Mouse (Mus musculus): ENCODE results near the gene Fahd1. TPM values are rescaled to one million over a fixed set of nuclear protein-coding genes. Genes with fewer than 3 reads are reported as not detected.

Gene Fahd1
- 115 and 132 TPM in 2 replicates for polyA plus RNA-seq (2015; fragmentation: Nextera tagmentation; extraction: Ambion mirVana)

DNA sequence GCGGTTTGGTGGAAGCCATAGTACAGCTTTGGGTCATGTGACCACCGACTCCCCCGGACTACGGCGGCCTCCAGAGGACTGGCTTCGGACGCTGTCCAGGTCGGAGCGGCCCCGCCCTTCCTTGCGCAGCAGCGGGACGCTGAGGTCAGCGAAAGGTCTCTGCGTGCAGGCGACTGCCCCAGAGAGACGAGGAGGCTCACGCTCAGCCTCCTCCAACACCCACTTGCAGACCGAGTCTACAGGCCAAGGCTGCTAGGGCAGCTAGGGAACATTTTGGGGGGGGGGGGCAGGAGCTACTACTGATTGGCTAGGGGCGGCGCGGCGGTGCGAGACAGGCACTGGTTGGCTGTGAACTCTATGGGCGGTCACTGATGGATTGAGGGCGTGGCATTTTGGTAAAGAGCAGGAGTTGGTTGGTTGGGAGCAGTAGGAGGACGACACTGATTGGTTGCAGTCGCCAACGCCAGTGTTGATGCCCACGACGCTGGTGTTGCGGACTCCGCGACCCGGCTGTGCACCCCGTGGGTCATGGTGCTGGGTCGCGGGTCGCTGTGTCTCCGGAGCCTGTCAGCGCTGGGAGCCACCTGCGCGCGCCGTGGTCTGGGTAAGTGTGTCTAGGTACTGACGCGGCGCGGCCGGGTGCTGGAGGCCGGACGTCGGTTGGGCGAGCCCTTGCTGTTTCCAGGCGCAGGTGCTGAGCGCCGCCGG is at the start of gene Fahd1:
Fahd1 (minus strand) TSS at position 300 of the 708 bp plus-strand sequence.
- Histone ChIP-seq H3K4me1 (ENCODE audit: control insufficient read depth, insufficient read depth, low read length) (peaks cover 14% of the 10 kb centered on the region), H3K9ac (ENCODE audit: low read depth, low read length) (peak within 1 kb of the TSS; percentile 92), H3K36me3 (ENCODE audit: control insufficient read depth, insufficient read depth, low read length) (peaks cover 3% of the 10 kb centered on the region; the same call in 1 of the 2 replicates), H3K27ac (ENCODE audit: low read length) (peak within 1 kb of the TSS; percentile 97), H3K4me2 (ENCODE audit: low read depth, low read length) (peak within 1 kb of the TSS; percentile 84), H3K4me3 (ENCODE audit: low read length) (peak within 1 kb of the TSS; percentile 98), H3K27me3 (replicated peaks; ENCODE audit: control insufficient read depth, insufficient read depth, low read length) (no peaks in the 10 kb centered on the region; the same call in 1 of the 2 replicates), H3K9me3 (ENCODE audit: control insufficient read depth, low read length) (no peaks in the 10 kb centered on the region)
- ATAC-seq, result peak; percentile 98
- under 1% methylated on average over 58 of the region's 58 CpGs for WGBS

DNA sequence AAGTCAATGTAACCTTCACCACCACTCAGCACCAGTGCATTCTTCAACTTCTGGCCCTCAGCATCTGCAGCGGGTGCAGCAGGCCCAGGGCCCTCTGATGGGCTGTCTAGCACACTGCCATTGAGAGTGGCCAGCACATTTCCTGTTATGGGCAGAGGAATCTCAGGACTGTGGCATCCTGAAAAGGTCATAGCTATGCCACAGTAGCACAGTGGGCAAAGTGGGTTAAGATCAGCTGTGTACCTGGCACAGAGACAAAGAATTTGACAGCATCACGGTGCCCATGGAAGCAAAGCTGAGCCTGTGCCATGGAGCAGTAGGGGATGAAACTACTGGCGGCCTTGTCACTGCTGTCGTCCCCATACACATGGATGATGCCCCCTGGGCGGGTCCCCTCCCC is 49.0 kb upstream of the Fahd1 start:
- H3K9ac ChIP-seq (ENCODE audit: low read depth, low read length), result no peak overlapping the region
- ATAC-seq, result no peak
- H3K36me3 ChIP-seq (ENCODE audit: control insufficient read depth, insufficient read depth, low read length), result peaks cover 38% of the 10 kb centered on the region
- H3K4me2 ChIP-seq (ENCODE audit: low read depth, low read length), result no peak overlapping the region
- no peaks in the 10 kb centered on the region for H3K9me3 ChIP-seq (ENCODE audit: control insufficient read depth, low read length)
- no peak overlapping the region for H3K4me3 ChIP-seq (ENCODE audit: low read length)
- H3K27me3 ChIP-seq (replicated peaks; ENCODE audit: control insufficient read depth, insufficient read depth, low read length), result no peaks in the 10 kb centered on the region
- H3K27ac ChIP-seq (ENCODE audit: low read length), result no peak overlapping the region
- peaks cover 18% of the 10 kb centered on the region for H3K4me1 ChIP-seq (ENCODE audit: control insufficient read depth, insufficient read depth, low read length)
- 83% methylated on average over 5 of the region's 5 CpGs for WGBS

GRCm38 (mm10) chr17:24898041-24898854 is 48.1 kb upstream of the Fahd1 start:
- Histone ChIP-seq H3K36me3 (ENCODE audit: control insufficient read depth, insufficient read depth, low read length) (peaks cover 36% of the 10 kb centered on the region), H3K4me1 (ENCODE audit: control insufficient read depth, insufficient read depth, low read length) (peaks cover 24% of the 10 kb centered on the region), H3K4me2 (ENCODE audit: low read depth, low read length) (no peak overlapping the region), H3K9me3 (ENCODE audit: control insufficient read depth, low read length) (no peaks in the 10 kb centered on the region), H3K9ac (ENCODE audit: low read depth, low read length) (0 out of 2 replicates have a peak overlapping the region, but pooled peaks have one; percentile 38), H3K27me3 (replicated peaks; ENCODE audit: control insufficient read depth, insufficient read depth, low read length) (no peaks in the 10 kb centered on the region), H3K4me3 (ENCODE audit: low read length) (no peak overlapping the region), H3K27ac (ENCODE audit: low read length) (no peak overlapping the region)
- WGBS, result 82% methylated on average over 4 of the region's 4 CpGs
- ATAC-seq, result no peak

DNA sequence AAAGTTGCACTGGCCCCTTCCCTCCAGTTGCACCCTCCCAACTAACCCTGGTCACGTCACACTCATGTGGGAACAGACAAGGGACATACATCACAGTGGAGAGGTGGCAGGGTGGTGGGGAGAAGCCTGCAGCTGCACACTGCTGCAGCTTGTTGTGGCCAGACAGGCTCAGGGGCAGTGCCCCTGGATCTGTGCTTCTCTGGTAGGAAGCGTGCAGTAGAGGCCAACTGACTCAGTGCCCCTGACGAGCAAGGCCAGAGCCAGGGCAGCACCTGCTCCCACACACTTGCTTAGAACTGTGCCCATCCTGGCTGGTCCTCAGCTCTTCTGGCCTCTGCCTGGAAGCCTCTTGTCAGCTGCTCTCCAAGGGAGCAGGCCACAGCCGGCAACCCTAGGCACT is 47.4 kb upstream of the Fahd1 start:
- peak overlapping the region; percentile 96 for H3K4me2 ChIP-seq (ENCODE audit: low read depth, low read length)
- no peaks in the 10 kb centered on the region for H3K27me3 ChIP-seq (replicated peaks; ENCODE audit: control insufficient read depth, insufficient read depth, low read length)
- peaks cover 24% of the 10 kb centered on the region for H3K4me1 ChIP-seq (ENCODE audit: control insufficient read depth, insufficient read depth, low read length)
- H3K9me3 ChIP-seq (ENCODE audit: control insufficient read depth, low read length), result no peaks in the 10 kb centered on the region
- H3K4me3 ChIP-seq (ENCODE audit: low read length), result no peak overlapping the region; the same call in 1 of the 2 replicates
- WGBS, result 69% methylated on average over 4 of the region's 4 CpGs
- 0 out of 2 replicates have a peak overlapping the region, but pooled peaks have one; percentile 38 for H3K9ac ChIP-seq (ENCODE audit: low read depth, low read length)
- no peak for ATAC-seq
- no peak overlapping the region for H3K27ac ChIP-seq (ENCODE audit: low read length)
- peaks cover 37% of the 10 kb centered on the region for H3K36me3 ChIP-seq (ENCODE audit: control insufficient read depth, insufficient read depth, low read length)

DNA sequence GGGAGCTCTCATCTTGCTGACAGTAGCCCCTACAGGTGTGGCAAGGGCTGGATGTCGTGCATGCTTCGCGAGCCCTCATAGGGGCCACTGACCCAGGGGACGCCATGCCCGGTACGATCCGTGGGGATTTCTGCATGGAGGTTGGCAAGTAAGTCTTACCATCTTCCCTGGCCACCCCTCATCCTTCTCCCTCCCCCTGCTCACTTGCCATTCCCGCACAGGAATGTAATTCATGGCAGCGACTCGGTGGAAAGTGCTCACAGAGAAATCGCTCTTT is 46.8 kb upstream of the Fahd1 start:
- peak overlapping the region; percentile 94; the same call in 1 of the 2 replicates for H3K27ac ChIP-seq (ENCODE audit: low read length)
- H3K4me3 ChIP-seq (ENCODE audit: low read length), result peak overlapping the region; percentile 92
- H3K4me2 ChIP-seq (ENCODE audit: low read depth, low read length), result peak overlapping the region; percentile 96
- H3K4me1 ChIP-seq (ENCODE audit: control insufficient read depth, insufficient read depth, low read length), result peaks cover 24% of the 10 kb centered on the region
- ATAC-seq, result peak; percentile 2; the same call in 1 of the 2 replicates
- no peaks in the 10 kb centered on the region for H3K27me3 ChIP-seq (replicated peaks; ENCODE audit: control insufficient read depth, insufficient read depth, low read length)
- WGBS, result 29% methylated on average over 11 of the region's 11 CpGs
- peak overlapping the region; percentile 95 for H3K9ac ChIP-seq (ENCODE audit: low read depth, low read length)
- no peaks in the 10 kb centered on the region for H3K9me3 ChIP-seq (ENCODE audit: control insufficient read depth, low read length)
- H3K36me3 ChIP-seq (ENCODE audit: control insufficient read depth, insufficient read depth, low read length), result peaks cover 40% of the 10 kb centered on the region

DNA sequence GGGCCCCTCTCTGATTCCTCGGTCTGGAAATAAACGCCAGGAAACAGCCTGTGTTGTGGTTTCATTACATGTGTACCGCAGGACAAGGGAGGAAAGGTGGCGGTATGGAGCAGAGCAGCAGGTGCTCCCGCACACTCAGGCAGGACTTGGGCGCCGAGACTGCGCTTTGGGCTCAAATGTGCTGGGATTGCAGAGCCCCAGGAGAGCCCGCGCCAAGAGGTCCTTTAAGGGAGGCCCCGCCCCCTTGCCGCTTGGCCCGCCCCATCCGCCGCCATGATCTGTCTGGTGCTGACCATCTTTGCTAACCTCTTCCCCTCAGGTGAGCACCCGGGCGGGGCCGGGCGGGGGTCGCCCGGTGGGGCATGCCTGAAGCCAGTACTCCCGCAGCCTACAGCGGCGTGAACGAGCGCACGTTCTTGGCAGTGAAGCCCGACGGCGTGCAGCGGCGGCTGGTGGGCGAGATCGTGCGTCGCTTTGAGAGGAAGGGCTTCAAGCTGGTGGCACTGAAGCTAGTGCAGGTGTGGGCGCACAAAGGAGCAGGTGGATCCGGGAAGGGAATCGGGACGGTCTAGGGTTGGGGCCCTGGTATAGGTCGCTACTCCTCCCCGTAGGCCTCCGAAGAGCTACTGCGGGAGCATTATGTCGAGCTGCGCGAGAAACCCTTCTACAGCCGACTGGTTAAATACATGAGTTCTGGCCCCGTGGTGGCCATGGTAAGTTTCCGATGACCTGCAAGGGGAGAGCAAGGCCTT is 46.3 kb upstream of the Fahd1 start, which contains the start of gene Nme3:
Nme3 (plus strand) TSS at position 260 of the 752 bp plus-strand sequence.
- Histone ChIP-seq H3K9me3 (ENCODE audit: control insufficient read depth, low read length) (no peaks in the 10 kb centered on the region), H3K27me3 (replicated peaks; ENCODE audit: control insufficient read depth, insufficient read depth, low read length) (no peaks in the 10 kb centered on the region), H3K4me1 (ENCODE audit: control insufficient read depth, insufficient read depth, low read length) (peaks cover 24% of the 10 kb centered on the region), H3K4me2 (ENCODE audit: low read depth, low read length) (peak within 1 kb of the TSS; percentile 96), H3K9ac (ENCODE audit: low read depth, low read length) (peak within 1 kb of the TSS; percentile 95), H3K4me3 (ENCODE audit: low read length) (peak within 1 kb of the TSS; percentile 92), H3K36me3 (ENCODE audit: control insufficient read depth, insufficient read depth, low read length) (peaks cover 36% of the 10 kb centered on the region), H3K27ac (ENCODE audit: low read length) (peak within 1 kb of the TSS; percentile 94)
- peak; percentile 84 for ATAC-seq
- 2% methylated on average over 50 of the region's 50 CpGs for WGBS

DNA sequence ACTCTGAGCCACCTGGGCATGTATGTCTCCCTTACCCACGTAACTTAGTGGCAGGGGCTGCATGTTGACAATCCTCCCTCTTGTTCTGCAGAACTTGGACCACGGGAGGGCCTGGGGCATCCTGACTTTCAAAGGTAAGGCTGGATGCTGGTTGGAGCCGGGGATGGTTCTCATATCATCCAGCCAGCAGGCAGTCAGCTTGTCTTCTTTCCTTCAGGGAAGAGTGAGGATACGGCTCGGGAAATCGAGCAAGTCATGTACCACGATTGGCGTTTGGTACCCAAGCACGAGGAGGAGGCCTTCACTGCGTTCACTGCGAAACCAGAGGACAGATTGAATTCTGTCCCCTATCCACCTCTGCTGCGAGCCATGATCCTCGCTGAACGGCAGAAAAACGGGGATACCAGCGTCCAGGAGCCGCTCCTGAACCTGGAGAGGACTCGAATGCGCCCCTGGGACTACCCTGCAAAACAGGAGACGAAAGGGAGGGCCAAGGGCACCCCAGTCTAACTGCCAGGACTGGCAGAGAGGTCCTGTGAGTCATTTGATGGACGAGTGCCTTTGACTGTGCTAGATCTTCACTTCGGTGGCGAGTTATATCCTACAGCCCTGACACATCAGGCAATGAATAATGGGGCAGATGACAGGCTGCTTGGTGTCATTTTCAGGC is 45.5 kb upstream of the Fahd1 start:
- ATAC-seq, result 0 out of 2 replicates have a peak, but pooled peaks have one; percentile 6
- Histone ChIP-seq H3K27me3 (replicated peaks; ENCODE audit: control insufficient read depth, insufficient read depth, low read length) (no peaks in the 10 kb centered on the region), H3K4me2 (ENCODE audit: low read depth, low read length) (peak overlapping the region; percentile 96), H3K9me3 (ENCODE audit: control insufficient read depth, low read length) (no peaks in the 10 kb centered on the region), H3K27ac (ENCODE audit: low read length) (peak overlapping the region; percentile 94), H3K9ac (ENCODE audit: low read depth, low read length) (peak overlapping the region; percentile 95), H3K4me1 (ENCODE audit: control insufficient read depth, insufficient read depth, low read length) (peaks cover 24% of the 10 kb centered on the region), H3K36me3 (ENCODE audit: control insufficient read depth, insufficient read depth, low read length) (peaks cover 35% of the 10 kb centered on the region), H3K4me3 (ENCODE audit: low read length) (peak overlapping the region; percentile 92)
- WGBS, result 10% methylated on average over 23 of the region's 23 CpGs

DNA sequence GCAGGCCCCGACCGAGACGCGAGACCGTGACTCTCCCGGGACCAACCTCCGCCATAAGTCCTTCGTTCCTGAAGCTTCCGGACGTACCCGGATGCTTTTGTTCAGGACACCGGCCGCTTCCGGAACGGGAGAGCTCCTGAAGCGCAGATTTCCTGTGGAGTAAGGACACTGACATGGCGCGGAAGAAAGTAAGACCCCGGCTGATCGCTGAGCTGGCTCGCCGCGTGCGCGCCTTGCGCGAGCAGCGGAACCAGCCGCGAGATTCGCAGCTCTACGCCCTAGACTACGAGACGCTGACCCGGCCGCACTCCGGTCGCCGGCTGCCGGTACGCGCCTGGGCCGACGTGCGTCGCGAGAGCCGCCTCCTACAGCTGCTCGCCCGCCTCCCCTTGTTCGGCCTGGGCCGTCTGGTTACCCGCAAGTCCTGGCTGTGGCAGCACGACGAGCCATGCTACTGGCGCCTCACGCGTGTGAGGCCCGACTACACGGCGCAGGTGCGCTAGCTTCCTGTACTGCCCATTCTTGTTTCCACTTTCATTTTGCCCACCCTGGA is 44.9 kb upstream of the Fahd1 start, which contains the start of the genes Eme2 and Mrps34:
Eme2 (minus strand) TSS at position 93 of the 553 bp plus-strand sequence.
Mrps34 (plus strand) TSS at position 122 of the 553 bp plus-strand sequence.
- under 1% methylated on average over 62 of the region's 62 CpGs for WGBS
- H3K4me2 ChIP-seq (ENCODE audit: low read depth, low read length), result peak within 1 kb of the TSS; percentile 96
- H3K9me3 ChIP-seq (ENCODE audit: control insufficient read depth, low read length), result no peaks in the 10 kb centered on the region
- H3K4me1 ChIP-seq (ENCODE audit: control insufficient read depth, insufficient read depth, low read length), result peaks cover 24% of the 10 kb centered on the region
- ATAC-seq, result peak; percentile 69
- H3K36me3 ChIP-seq (ENCODE audit: control insufficient read depth, insufficient read depth, low read length), result peaks cover 39% of the 10 kb centered on the region
- H3K9ac ChIP-seq (ENCODE audit: low read depth, low read length), result peak within 1 kb of the TSS; percentile 95
- H3K4me3 ChIP-seq (ENCODE audit: low read length), result peak within 1 kb of the TSS; percentile 92
- H3K27ac ChIP-seq (ENCODE audit: low read length), result peak within 1 kb of the TSS; percentile 94
- H3K27me3 ChIP-seq (replicated peaks; ENCODE audit: control insufficient read depth, insufficient read depth, low read length), result no peaks in the 10 kb centered on the region
